Mouse (Mus musculus) forebrain, embryonic 12.5 days (tissue): ENCODE data around the gene Atp5g1. TPM values are rescaled to one million over a fixed set of nuclear protein-coding genes. Genes with fewer than 3 reads are reported as not detected.
"Not testable (repeated sequence)": the region's sequence is repeated elsewhere in the genome, so short reads cannot be mapped to it uniquely, and the experiment has no call there.

Source experiments
- ATAC-seq: fragments of 200-750 bp; cut with Nextera tagmentation; 2 replicates; pipeline ENCODE4 v1.8.0; 2017; ENCODE audit warnings: moderate TSS enrichment; ENCODE audit not compliant: low FRiP score
- H3K27ac ChIP-seq: fragments of 300-500 bp; sonication (generic); 2 replicates; pipeline ENCODE4 v1.5.1; 2016; ENCODE audit warnings: mild to moderate bottlenecking
- H3K27me3 ChIP-seq: fragments of 300-500 bp; sonication (generic); 2 replicates; pipeline ENCODE4 v1.6.1; 2016; ENCODE audit warnings: mild to moderate bottlenecking
- H3K36me3 ChIP-seq: fragments of 300-500 bp; sonication (generic); replicated peaks from 2 replicates; pipeline ENCODE4 v1.6.1; 2016; ENCODE audit warnings: mild to moderate bottlenecking
- H3K4me1 ChIP-seq: fragments of 300-500 bp; sonication (generic); 2 replicates; pipeline ENCODE4 v1.6.1; 2016
- H3K4me2 ChIP-seq: fragments of 300-500 bp; sonication (generic); 2 replicates; pipeline ENCODE4 v1.6.1; 2016; ENCODE audit warnings: mild to moderate bottlenecking, moderate library complexity
- H3K4me3 ChIP-seq: fragments of 300-500 bp; sonication (generic); replicated peaks from 2 replicates; pipeline ENCODE4 v1.5.1; 2016; ENCODE audit warnings: mild to moderate bottlenecking
- H3K9ac ChIP-seq: fragments of 300-500 bp; sonication (generic); 2 replicates; pipeline ENCODE4 v1.6.1; 2016; ENCODE audit warnings: mild to moderate bottlenecking
- H3K9me3 ChIP-seq: fragments of 300-500 bp; sonication (generic); 2 replicates; pipeline ENCODE4 v1.6.1; 2016
- WGBS: fragments of 180-500 bp; shearing (Covaris S2); methylation state at CpG from one replicate; pipeline ENCODE4 v1.1.7; 2016; 5-methylcytosine and 5-hydroxymethylcytosine counted together
- polyA plus RNA-seq: library from polyadenylated mRNA; unstranded; fragments of >200 nt; fragmentation: Nextera tagmentation; extraction: Ambion mirVana; gene quantifications from 2 replicates; pipeline ENCODE4 v1.2.1, GENCODE M21; 2016

Atp5g1 gene
- polyA plus RNA-seq, result 379 and 385 TPM in 2 replicates

DNA sequence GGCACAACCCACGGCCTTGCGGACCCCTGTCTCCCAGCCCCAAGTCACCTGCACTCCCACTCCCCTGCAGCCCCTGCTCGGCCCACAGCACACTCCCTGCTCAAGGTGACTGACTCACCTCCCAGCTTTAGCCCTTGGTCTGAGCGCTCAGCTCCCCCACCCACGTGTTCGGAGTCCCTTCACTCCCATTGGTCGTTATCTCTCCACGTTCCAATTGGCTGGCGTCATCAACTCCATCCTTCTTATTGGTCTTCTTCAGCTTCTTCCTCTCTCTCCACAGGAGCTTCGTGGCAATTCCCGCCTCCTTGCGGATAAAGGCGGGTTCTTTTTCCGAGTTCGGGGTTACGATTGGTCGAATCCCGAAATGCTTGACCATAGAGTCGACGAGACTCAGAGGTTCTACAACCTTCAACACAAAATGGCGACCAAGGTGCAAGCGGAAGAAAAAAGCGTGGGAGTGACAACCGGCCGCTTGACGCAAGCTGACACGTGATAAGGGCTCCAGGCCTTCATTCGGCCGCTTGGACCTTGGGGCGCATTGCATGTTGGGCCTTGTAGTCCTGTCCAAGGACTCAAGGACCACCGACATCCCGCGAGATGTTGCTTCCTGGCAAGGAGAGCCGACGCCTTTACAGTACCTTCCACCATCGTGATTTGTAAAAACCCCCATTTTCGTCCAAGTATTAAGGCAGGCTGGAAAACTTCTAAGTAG is at the start of gene Atp5g1:
Gene Atp5g1 (minus strand): TSS at position 162 of the 712 bp plus-strand sequence.
- peak within 1 kb of the TSS; percentile 75 for H3K4me2 ChIP-seq
- no peaks in the 10 kb centered on the region for H3K9me3 ChIP-seq
- H3K4me3 ChIP-seq, result peak within 1 kb of the TSS; percentile 72
- peaks cover 13% of the 10 kb centered on the region for H3K4me1 ChIP-seq
- H3K9ac ChIP-seq, result peak within 1 kb of the TSS; percentile 77
- ATAC-seq, result peak; percentile 98
- peaks cover 22% of the 10 kb centered on the region for H3K36me3 ChIP-seq
- H3K27ac ChIP-seq, result peak within 1 kb of the TSS; percentile 73
- under 1% methylated on average over 37 of the region's 37 CpGs for WGBS
- no peaks in the 10 kb centered on the region; the same call in 1 of the 2 replicates for H3K27me3 ChIP-seq

DNA sequence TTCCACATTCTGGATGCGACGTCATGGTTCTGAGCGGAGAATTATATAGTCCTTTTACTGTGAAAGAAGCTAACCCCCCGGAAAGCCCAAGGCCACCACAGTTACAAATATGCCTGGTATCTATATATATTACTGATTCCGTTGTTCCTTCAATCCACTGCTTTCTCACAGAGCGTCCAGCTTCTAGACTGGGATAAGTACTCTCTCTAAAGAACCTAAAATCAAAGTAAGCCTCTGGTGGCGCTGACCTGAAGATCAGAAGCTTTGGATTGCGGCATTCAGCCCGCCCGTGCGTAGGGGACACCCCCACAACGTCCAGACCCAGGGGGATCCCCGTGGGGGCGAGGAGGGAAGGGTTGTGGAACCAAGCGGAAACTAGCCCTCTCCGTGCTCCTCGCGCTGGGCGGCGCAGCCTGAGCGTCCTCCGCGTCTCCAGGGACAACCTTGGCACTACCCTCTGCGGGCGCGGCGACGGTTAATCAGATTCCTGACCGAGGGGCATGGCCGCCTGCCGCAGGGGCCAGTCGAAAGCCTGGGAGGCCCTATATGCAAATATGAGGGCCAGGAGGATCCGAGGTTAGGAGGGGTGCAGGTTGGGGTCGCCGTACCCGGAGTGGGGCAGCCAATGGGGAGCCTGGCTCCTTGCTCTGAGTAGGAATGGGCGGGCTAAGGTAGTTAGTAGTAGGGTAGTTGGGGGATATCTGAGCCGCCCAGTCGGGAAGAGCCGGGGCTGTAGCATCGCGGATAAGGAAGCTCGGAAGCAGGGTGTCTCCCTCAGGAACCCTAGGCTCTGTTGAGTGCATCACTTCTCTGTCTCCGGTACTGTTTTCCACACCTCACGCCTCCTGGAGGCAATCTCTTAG is 48.8 kb upstream of the Atp5g1 start:
- ATAC-seq, result no peak
- no peaks in the 10 kb centered on the region for H3K36me3 ChIP-seq
- peaks cover 10% of the 10 kb centered on the region for H3K4me1 ChIP-seq
- WGBS, result 2% methylated on average over 45 of the region's 45 CpGs
- no peak overlapping the region for H3K27ac ChIP-seq
- peak overlapping the region; percentile 71 for H3K4me2 ChIP-seq
- H3K4me3 ChIP-seq, result peak overlapping the region; percentile 41
- peaks cover 59% of the 10 kb centered on the region for H3K27me3 ChIP-seq
- H3K9me3 ChIP-seq, result no peaks in the 10 kb centered on the region
- H3K9ac ChIP-seq, result peak overlapping the region; percentile 30; the same call in 1 of the 2 replicates

DNA sequence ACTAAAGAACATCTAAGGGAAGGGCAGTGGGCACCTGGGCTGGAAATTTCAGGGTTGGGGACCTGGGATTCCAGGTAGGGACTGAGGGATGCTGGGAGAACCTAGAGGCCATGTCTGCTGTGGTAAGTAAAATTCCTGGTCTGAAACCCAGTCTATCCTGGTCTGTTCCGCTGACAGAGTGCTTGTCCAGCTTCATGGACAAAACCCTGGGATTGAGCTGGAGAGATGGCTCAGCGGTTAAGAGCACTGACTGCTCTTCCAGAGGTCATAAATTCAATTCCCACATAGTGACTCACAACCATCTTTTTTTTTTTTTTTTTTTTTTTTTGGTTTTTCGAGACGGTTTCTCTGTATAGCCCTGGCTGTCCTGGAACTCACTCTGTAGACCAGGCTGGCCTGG is 47.3 kb upstream of the Atp5g1 start:
- peaks cover 59% of the 10 kb centered on the region for H3K27me3 ChIP-seq
- not testable (repeated sequence) for H3K4me2 ChIP-seq, H3K9ac ChIP-seq, H3K36me3 ChIP-seq, ATAC-seq, H3K4me3 ChIP-seq, H3K4me1 ChIP-seq, H3K9me3 ChIP-seq, H3K27ac ChIP-seq
- WGBS, result 82% methylated on average over 4 of the region's 4 CpGs

DNA sequence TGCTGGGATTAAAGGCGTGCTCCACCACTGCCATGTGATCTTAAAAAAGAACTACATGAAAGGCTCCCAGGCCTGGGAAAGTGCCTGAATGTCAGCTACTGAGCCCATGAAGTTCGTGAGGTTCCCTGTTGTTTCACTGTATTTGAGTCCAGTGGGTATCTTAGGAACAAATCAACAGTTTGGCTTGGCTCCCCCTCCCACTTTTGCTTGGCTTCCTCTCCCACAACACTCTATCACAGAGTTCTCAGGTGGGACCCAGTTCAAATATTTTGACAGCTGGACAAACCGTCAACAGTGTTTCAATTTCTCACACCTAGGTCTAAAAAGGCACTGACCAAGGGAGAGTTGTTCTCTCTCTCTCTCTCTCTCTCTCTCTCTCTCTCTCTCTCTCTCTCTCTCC is 43.9 kb upstream of the Atp5g1 start:
- H3K9me3 ChIP-seq, result no peaks in the 10 kb centered on the region
- H3K36me3 ChIP-seq, result no peaks in the 10 kb centered on the region
- no peak overlapping the region for H3K4me3 ChIP-seq
- 69% methylated on average over 3 of the region's 3 CpGs for WGBS
- H3K4me1 ChIP-seq, result peaks cover 7% of the 10 kb centered on the region
- H3K27ac ChIP-seq, result no peak overlapping the region
- no peak overlapping the region for H3K9ac ChIP-seq
- ATAC-seq, result no peak
- H3K27me3 ChIP-seq, result peaks cover 37% of the 10 kb centered on the region
- H3K4me2 ChIP-seq, result no peak overlapping the region

DNA sequence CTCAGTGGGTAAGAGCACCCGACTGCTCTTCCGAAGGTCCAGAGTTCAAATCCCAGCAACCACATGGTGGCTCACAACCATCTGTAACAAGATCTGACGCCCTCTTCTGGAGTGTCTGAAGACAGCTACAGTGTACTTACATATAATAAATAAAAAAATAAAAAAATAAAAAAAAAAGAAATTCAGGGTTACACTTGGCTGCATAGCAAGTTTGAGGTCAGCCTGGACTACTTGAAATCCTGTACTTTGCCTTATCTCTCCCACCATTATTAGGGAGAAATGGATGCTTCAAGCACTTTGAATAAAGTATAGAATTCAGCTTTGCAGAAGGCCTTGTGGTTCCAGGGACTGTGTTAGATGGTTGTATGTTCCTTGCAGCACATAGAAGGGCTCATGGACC is 41.5 kb upstream of the Atp5g1 start:
- H3K4me1 ChIP-seq, H3K9me3 ChIP-seq, H3K27ac ChIP-seq, H3K9ac ChIP-seq, H3K4me2 ChIP-seq, ATAC-seq, H3K4me3 ChIP-seq, H3K36me3 ChIP-seq: not testable (repeated sequence)
- H3K27me3 ChIP-seq, result peaks cover 18% of the 10 kb centered on the region
- 82% methylated on average over 3 of the region's 3 CpGs for WGBS

DNA sequence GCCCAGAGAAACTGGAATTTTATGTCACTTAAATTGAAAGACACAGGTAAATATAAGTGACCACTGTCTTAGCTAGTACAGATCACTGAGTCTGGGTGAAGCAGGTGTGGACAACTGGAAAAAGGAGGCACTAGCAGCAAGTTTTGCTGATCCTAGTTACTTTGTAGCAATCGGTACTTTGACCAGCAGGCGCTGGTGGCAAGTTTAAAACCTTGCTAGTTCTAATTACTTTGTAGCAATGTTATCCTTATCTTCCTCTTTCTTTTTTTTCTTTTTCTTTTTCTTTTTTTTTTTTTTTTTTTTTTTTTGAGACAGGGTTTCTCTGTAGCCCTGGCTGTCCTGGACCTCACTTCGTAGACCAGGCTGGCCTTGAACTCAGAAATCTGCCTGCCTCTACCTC is 40.6 kb upstream of the Atp5g1 start:
- Histone ChIP-seq H3K36me3 (no peaks in the 10 kb centered on the region), H3K4me3 (no peak overlapping the region), H3K4me2 (no peak overlapping the region), H3K27me3 (peaks cover 10% of the 10 kb centered on the region), H3K9me3 (no peaks in the 10 kb centered on the region), H3K27ac (no peak overlapping the region), H3K4me1 (no peaks in the 10 kb centered on the region), H3K9ac (no peak overlapping the region)
- ATAC-seq, result no peak
- WGBS, result 92% methylated on average over 3 of the region's 3 CpGs

DNA sequence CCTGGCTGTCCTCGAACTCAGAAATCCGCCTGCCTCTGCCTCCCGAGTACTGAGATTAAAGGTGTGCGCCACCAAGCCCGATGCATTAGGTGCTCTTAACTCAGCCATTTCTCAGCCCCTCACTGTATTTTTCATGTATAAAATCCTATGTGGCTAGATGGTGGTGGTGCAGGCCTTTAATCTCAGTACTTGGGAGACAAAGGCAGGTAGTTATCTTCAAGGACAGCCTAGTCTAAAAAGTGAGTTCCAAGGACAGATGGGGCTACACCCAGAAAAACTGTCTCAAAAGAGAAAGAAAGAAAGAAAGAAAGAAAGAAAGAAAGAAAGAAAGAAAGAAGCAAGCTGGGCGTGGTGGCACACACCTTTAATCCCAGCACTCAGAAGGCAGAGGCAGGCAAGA is 39.9 kb upstream of the Atp5g1 start:
- WGBS, result 92% methylated on average over 6 of the region's 6 CpGs

DNA sequence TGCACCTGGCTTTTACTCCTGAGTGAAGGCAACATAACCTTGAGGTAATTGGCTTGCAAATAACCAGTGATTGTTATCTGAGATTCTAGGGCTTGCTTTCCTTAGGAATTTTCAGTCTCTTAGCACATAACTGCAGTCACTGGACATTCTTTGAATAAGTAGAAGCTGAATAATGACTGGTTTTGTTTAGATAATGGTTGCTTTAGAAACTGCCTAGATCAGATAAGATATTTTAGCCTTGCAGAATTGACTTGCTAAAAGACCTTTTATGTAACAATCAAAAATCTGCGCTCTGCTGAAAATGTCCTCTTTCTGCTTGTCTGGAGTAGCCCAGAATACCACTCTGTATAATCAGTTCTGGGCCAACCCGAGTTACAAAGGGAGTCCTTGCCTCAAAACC is 38.6 kb upstream of the Atp5g1 start:
- no peaks in the 10 kb centered on the region for H3K36me3 ChIP-seq
- WGBS, result 77% methylated on average over 2 of the region's 2 CpGs

More for the DNA sequence above, 39.9 kb upstream of the Atp5g1 start:
- H3K4me3 ChIP-seq, result no peak overlapping the region
- H3K4me2 ChIP-seq, result no peak overlapping the region
- no peaks in the 10 kb centered on the region for H3K4me1 ChIP-seq
- H3K9me3 ChIP-seq, result no peaks in the 10 kb centered on the region
- peaks cover 5% of the 10 kb centered on the region for H3K27me3 ChIP-seq
- no peaks in the 10 kb centered on the region for H3K36me3 ChIP-seq
- H3K27ac ChIP-seq, result no peak overlapping the region
- no peak for ATAC-seq
- H3K9ac ChIP-seq, result no peak overlapping the region

DNA sequence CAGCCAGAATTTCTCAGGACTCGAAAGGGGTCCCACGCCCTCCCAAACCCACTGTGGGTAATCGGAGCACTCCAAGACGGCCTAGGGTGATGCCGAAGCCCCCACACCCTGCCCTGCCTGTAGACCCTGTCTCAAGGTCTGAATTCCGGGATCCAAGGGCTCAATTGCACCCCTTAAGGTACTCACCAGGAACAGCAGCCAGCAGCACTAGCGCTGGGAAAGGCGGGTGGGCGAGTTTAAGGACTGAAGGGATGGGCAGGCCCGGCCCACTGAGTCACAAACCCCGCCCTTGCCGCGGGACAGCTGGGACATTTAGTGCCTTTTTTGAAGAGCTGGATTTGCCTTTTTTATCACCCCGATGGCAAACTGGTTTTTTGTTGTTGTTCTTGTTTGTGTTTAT is 36.3 kb upstream of the Atp5g1 start, which contains the start of gene Calcoco2:
Gene Calcoco2 (minus strand): TSS at position 214 of the 400 bp plus-strand sequence.
- Histone ChIP-seq H3K4me2 (no peak within 1 kb of the TSS), H3K27ac (no peak within 1 kb of the TSS), H3K9me3 (no peaks in the 10 kb centered on the region), H3K4me3 (no peak within 1 kb of the TSS), H3K9ac (no peak within 1 kb of the TSS), H3K4me1 (no peaks in the 10 kb centered on the region), H3K27me3 (peaks cover 5% of the 10 kb centered on the region; the same call in 1 of the 2 replicates), H3K36me3 (no peaks in the 10 kb centered on the region)
- 41% methylated on average over 14 of the region's 14 CpGs for WGBS
- no peak for ATAC-seq

More for the DNA sequence above, 38.6 kb upstream of the Atp5g1 start:
- no peaks in the 10 kb centered on the region for H3K4me1 ChIP-seq
- H3K9me3 ChIP-seq, result no peaks in the 10 kb centered on the region
- H3K4me2 ChIP-seq, result no peak overlapping the region
- H3K9ac ChIP-seq, result no peak overlapping the region
- no peaks in the 10 kb centered on the region for H3K27me3 ChIP-seq
- H3K27ac ChIP-seq, result no peak overlapping the region
- no peak overlapping the region for H3K4me3 ChIP-seq
- no peak for ATAC-seq

DNA sequence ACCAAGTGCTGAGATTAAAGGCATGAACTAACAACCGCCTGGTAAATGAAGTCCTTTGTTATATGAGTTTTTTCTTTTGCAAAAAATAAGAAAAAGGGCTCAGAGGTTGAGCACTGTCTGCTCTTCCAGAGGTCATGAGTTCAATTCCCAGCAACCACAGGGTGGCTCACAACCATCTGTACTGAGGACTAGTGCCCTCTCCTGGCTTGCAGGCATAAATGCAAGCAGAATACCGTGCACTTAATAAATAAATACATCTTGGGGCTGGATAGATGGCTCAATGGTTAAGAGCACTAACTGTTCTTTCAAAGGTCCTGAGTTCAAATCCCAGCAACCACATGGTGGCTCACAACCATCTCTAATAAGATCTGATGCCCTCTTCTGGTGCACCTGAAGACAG is 35.5 kb upstream of the Atp5g1 start:
- H3K9ac ChIP-seq, H3K4me3 ChIP-seq, H3K9me3 ChIP-seq, H3K4me1 ChIP-seq, H3K27me3 ChIP-seq, H3K36me3 ChIP-seq, H3K4me2 ChIP-seq, ATAC-seq, H3K27ac ChIP-seq: not testable (repeated sequence)
- 54% methylated on average over 2 of the region's 2 CpGs for WGBS

DNA sequence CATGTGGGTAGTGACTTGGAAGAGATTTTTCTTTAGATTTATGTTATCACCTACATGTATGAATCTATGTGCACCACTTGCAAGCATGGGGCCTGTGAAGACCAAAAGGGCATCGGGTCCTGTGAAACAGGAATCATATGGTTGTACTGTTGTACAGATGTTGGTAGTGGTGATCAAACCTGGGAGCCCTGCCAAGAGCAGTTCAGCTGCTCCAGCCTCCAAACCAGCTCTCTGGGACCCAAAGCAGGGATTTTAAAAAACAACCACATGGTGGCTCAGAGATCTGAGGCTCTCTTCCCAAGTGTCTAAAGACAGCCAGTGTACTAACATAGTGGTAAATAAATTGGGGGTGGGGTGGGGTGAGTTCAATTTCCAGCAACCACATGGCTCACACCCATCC is 32.9 kb upstream of the Atp5g1 start:
- Histone ChIP-seq H3K9me3 (no peaks in the 10 kb centered on the region), H3K9ac (no peak overlapping the region), H3K4me2 (no peak overlapping the region), H3K27me3 (peaks cover 5% of the 10 kb centered on the region; the same call in 1 of the 2 replicates), H3K27ac (no peak overlapping the region), H3K4me3 (no peak overlapping the region), H3K36me3 (no peaks in the 10 kb centered on the region), H3K4me1 (no peaks in the 10 kb centered on the region)
- ATAC-seq, result no peak
- WGBS, result 90% methylated on average over 1 of the region's 1 CpGs

DNA sequence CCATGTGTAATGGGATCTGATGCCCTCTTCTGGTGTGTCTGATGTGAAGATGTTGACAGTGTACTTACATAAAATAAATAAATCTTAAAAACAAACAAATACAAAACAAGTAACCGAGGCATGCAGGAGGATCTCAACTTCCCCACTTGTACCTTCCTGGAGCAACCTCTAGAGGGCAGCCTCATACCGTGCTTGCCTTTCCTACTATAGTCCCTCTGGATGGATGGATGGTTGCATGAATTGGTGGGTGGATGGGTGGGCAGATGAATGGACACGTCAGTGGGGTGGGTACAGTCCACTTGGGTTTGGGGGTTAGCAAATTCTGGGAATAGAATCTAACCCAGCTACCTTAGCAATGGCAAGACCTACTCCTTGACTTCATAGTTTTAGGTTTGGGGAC is 17.9 kb upstream of the Atp5g1 start:
- Histone ChIP-seq H3K4me2 (no peak overlapping the region), H3K9me3 (no peaks in the 10 kb centered on the region), H3K4me1 (no peaks in the 10 kb centered on the region), H3K27ac (no peak overlapping the region), H3K9ac (no peak overlapping the region), H3K4me3 (no peak overlapping the region), H3K36me3 (no peaks in the 10 kb centered on the region), H3K27me3 (peaks cover 18% of the 10 kb centered on the region)
- 21% methylated on average over 3 of the region's 3 CpGs for WGBS
- no peak for ATAC-seq
